Mouse (Mus musculus): Measurements from ENCODE around the gene Egr4.

The Egr4 gene

GRCm38 (mm10) chr6:85496976-85497375, 16.4 kb downstream of the Egr4 start:
- DNase-seq (ENCODE audit: low read depth, low spot score): no peak

- DNase-seq (ENCODE audit: low read depth, low spot score): no peak
These were observed 21.8 kb downstream of the Egr4 start for GRCm38 (mm10) chr6:85491606-85492005.

- no peak for DNase-seq (ENCODE audit: low read depth, low spot score)
These were observed 23.1 kb downstream of the Egr4 start for GRCm38 (mm10) chr6:85490252-85490651.

- no peak for DNase-seq (ENCODE audit: low read depth, low spot score)
These were observed 23.7 kb downstream of the Egr4 start for GRCm38 (mm10) chr6:85489717-85490116.

GRCm38 (mm10) chr6:85488510-85488909, 24.9 kb downstream of the Egr4 start:
- DNase-seq (ENCODE audit: low read depth, low spot score): no peak

GRCm38 (mm10) chr6:85485738-85486137, 27.7 kb downstream of the Egr4 start:
- DNase-seq (ENCODE audit: low read depth, low spot score): no peak

- DNase-seq (ENCODE audit: low read depth, low spot score): no peak
These were observed 29.3 kb downstream of the Egr4 start for GRCm38 (mm10) chr6:85483843-85484721.

- DNase-seq (ENCODE audit: low read depth, low spot score): no peak
These were observed 32.7 kb downstream of the Egr4 start for GRCm38 (mm10) chr6:85480685-85481084.

GRCm38 (mm10) chr6:85479979-85480378, 33.4 kb downstream of the Egr4 start:
- DNase-seq (ENCODE audit: low read depth, low spot score): no peak

- DNase-seq (ENCODE audit: low read depth, low spot score): no peak
These were observed 35.0 kb downstream of the Egr4 start for GRCm38 (mm10) chr6:85478416-85478815.

- peak; percentile 29 for DNase-seq (ENCODE audit: low read depth, low spot score)
These were observed 35.9 kb downstream of the Egr4 start for GRCm38 (mm10) chr6:85477366-85477917.

- DNase-seq (ENCODE audit: low read depth, low spot score): no peak
These were observed 37.8 kb downstream of the Egr4 start for GRCm38 (mm10) chr6:85475581-85475980.

- DNase-seq (ENCODE audit: low read depth, low spot score): no peak
These were observed 40.8 kb downstream of the Egr4 start for GRCm38 (mm10) chr6:85472542-85472941.

- no peak for DNase-seq (ENCODE audit: low read depth, low spot score)
These were observed 41.4 kb downstream of the Egr4 start for GRCm38 (mm10) chr6:85471962-85472361.

- no peak for DNase-seq (ENCODE audit: low read depth, low spot score)
These were observed 43.5 kb downstream of the Egr4 start for GRCm38 (mm10) chr6:85469660-85470430.

GRCm38 (mm10) chr6:85465381-85465780, 48.0 kb downstream of the Egr4 start:
- DNase-seq (ENCODE audit: low read depth, low spot score): peak; percentile 63

Data from 3T3-L1 (cell line).